Mouse (Mus musculus) right cerebral cortex, adult 18-20 months (tissue): ENCODE data around the gene Atp5d.

Source experiments
- DNase-seq: peaks from one replicate; pipeline ENCODE4 v3.0.0; 2022; ENCODE audit warnings: mixed read lengths

Atp5d gene

DNA sequence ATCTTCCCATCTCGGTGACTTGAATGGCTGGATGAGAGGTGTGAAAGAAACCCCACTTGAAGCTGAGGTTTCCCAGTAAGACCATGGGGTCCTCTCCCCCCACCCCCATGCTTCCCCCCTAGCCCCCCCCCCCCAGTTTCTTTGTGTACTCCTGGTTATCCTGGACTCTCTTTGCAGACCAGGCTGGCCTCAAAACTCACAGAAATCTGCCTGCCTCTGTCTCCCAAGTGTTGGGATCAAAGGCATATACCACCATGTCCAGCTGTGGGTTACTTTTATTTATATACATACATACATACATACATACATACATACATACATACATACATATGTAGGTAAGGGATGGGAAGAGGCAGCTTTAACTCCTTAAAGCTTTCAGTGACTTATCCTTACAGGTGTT lies 30.6 kb downstream of the Atp5d start:
- DNase-seq, result no peak

DNA sequence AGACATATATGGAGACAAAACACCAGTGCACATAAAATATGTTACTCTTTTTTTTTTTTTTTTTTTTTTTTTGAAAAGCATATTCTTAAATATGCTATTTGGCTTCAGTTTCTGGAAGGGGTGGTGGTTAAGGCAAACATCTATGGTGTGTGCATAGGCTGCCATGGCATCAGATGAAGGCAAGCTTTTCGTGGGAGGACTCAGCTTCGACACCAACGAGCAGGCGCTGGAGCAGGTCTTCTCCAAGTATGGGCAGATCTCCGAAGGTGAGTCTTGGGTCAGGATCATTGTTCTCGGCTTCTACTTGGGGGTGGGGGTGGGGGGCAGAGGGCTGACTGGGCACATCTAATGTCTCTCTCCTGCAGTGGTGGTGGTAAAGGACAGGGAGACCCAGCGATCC lies 31.2 kb downstream of the Atp5d start:
- DNase-seq, result no peak

DNA sequence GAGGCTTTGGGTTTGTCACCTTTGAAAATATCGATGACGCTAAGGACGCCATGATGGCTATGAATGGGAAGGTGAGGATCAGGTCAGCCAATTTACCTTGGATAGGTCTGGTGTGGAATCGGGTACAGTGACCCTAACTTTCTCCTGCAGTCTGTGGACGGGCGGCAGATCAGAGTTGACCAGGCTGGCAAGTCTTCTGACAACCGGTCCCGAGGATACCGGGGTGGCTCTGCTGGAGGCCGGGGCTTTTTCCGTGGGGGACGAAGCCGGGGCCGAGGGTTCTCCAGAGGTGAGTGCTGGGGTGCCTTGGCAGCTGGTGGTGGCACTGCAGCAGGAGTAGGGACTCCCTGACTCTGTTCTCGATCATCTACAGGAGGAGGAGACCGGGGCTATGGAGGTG lies 31.6 kb downstream of the Atp5d start:
- DNase-seq, result no peak

DNA sequence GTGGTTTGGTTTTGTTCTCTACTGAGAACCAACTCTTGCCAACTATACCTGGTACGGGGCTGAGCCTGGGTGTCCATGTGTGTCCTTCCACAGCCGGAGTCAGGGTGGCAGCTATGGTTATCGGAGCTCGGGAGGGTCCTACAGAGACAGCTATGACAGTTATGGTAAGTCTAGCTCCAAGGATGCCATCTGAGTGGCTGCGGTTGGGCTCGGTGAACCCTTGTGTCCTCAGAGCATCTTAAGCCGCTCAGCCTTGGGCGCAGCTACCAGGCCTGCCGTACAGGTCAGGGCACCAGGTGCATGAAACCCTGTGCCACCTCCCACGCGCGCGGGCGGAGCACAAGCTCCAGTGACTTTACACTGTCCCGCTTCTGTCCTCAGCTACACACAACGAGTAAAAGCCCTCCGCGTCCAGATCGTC lies 32.2 kb downstream of the Atp5d start:
- DNase-seq, result no peak

DNA sequence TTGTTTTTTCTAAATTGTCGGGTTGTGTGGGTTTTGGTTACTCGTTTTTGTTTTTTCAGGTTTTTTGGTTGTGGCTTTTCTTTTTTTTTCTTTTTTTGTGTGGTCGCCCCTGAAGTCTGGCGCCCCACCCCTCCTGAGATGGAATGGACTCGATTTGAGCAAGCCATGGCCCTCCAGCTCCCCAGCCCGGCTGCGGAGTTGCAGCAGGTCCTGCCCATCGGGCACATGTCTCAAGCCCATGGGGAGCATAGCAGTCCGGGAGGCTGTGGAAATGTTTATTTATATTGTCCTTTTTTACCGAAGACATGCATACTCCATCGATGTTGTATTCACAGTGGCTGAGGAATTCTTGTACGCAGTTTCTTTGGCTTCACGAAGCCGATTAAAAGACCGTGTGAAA lies 32.8 kb downstream of the Atp5d start:
- DNase-seq, result no peak

DNA sequence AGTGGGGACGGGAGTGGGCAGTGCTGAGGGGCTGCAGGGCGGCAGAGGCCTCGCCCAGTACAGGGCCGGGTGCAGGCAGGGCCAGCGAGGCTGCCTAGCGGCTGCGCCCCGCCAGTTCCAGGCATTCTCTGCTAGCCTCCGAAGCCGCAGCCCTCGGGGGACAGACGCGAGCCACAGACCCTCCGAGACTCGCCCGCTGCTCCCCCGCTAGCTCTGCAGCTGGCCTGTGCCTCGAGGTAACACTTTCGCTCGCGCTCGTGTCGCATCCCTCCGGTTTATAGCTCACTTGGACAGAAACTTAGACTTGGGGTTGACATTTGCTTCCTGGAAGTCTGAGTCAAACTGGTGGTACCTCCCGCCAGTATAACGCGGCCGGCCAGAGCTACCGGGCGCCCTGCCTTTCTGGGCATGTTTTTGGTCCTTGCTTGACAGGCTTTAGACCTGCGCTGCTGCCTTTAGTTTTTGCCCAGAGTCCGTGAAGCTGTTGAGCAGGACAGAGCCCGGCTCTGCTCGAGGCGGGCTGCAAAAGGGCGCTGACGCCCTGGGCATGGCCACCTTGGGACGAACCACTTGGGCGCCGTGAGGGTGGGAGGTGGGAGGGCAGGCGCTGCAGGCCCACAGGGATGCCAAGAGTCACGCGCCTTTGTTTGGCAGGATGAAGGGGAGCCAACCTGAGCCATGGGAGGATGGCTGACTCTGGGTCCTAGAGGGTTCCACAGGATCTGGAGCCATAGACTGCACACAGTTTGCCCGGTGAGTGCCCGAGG lies 33.5 kb downstream of the Atp5d start:
- DNase-seq, result no peak

DNA sequence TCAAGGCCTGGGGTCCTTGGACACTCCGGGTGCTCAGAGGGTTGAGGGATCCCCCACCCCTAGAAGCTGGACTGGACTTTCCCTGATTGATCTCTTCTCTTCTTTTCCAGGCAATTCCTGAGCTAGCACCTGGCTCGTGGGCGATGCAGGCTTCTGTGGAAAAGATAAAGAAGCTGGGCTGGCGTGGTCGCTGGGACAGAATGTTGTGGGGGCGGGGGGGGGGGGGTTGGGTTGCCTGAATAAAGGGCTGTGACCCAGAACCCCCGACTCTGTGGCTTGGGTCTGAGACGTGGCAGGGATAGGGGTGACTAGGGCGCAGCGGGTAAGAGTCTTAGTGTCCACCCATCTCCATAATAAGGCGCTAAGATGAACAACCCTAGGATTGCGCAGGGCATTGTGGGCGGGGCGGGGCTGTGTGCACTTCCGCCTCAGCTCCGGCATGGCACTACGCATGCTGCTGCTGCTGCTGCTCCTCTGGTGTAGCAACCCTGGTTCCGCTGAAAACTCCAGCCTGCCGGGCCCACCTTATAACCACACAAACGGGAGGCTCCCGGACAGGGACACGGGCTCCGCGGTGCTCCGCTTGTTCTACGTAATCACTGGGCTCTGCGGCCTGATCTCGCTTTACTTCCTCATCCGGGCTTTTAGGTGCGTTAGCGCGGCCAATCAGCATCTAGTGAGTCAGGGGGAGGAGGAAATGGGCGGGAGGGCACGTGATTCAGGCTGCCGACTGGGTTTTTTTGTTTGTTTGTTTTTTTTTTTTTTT lies 34.3 kb downstream of the Atp5d start, which contains the start of gene 1600002K03Rik:
1600002K03Rik (plus strand) TSS at position 418 of the 766 bp plus-strand sequence.
- peak; percentile 91 for DNase-seq

DNA sequence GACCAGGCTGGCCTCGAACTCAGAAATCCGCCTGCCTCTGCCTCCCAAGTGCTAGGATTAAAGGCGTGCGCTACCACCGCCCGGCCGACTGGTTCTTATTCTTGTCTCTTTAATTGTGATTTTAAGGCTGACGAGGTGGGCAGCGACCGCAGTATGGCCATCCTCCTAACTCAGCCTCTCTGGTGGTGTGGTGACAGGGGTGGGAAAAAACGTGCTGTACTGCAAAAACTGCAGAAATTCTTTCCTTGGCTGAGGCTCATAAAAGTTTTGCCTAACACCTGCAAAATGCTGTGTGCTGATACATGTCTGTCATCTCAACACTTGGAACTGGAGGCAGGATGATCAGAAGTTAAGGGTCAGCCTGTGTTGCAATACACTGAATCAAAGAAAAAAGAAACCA lies 34.9 kb downstream of the Atp5d start:
- no peak for DNase-seq

DNA sequence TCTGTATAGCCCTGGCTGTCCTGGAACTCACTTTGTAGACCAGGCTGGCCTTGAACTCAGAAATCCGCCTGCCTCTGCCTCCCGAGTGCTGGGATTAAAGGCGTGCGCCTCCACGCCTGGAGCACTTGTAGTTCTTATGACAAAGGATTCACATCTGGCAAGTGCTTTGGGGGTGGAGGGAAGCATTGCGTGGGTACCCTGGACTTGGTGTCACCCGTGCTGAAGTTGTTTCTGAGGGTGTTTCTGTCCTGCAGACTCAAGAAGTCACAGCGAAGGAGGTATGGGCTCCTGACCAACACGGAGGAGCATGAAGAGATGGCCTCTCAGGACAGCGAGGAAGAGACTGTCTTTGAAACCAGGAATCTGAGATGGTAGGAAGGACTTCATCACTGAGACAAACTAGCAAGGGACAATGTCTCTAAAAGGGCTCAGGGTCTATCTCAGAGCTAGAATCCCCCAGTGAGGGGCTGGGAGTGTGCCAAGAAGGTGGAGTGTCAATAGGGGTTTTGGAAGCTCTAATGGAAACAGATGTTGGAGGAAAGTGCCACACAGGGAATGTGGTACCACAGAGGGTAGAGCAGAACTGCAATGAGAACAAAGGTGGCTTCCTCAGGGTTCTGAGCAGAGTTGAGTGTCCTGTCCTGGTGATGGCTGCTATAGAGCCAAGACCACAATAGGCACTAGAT lies 35.7 kb downstream of the Atp5d start:
- DNase-seq, result no peak

DNA sequence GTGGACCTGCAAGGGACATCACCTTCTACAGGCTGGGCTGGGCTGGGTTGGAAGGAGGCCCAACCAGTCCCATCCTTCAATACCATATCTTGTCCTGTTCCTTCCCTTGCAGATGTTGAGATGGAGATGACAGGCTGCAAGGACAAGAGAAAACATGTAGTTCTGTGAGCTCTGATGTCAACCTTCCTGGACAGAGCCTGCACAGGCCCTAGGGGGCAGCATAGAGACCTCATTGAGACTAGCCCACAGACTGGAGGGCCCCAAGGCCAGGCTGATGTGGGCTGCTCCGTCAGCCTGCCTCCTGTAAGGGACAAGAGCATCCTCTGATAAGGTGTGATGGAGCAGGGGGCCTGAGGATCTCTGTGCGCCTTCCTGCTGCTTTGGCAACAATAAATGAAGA lies 36.3 kb downstream of the Atp5d start:
- DNase-seq, result no peak

DNA sequence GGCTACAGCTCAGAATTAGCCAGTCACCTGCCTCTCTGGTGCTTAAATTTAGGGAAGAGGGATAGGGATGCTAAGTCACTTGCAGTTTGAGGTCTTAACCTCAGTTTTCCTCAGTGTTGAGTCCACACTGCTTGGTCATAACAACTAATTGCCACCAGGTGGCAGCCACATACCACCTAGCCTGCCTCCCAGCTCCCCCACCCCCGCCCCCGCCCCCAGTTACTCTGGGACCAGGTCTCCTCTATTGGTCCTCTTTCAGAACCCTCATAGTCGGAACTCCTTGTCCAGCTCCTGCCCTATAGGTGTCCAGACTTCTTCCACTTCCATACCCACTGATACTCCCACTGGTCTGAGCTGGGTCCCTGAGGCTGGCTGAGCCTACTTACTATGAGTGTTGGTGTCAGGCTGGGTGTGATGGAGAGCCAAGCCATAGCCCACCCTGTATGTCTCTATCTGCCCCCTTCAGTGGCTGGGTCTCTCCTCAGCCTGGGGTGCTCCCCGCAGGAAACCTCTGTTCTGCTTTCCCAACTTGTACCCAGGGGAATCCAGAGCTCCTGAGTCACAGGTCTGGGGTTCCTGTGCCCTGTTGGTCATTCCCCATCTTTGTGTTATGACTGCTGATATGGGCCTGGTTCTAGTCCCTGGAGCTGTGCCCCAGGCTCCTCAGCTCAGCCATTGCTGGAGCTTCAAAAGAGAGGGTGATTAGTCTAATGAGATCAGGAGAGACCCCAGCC lies 37.3 kb downstream of the Atp5d start:
- peak; percentile 46 for DNase-seq

DNA sequence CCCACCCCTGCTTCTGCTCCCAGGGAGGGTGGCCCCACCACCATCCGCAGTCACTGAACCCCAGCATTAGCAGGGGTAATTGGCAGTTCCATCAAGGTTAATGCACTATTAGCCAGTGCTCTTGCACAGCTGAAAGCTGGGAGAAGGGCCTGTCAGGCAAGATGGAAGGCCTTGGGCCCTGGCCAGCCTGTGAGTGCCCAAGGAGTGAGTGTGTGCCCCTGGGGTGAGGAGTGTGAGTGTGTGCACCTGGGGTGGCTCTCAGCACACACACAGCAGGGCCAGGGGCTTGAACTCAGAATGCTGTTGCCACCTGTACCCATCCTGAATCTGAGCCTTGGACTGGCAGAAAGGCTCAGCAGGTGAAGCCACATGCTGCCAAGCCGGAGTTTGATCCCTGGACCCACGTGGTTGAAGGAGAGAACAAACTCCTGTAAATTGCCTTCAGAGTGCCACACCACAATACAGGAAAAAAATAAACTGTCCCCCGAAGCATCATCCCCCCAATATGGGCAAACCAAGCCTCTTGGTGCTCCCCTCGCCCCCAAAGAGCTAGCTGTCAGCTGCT lies 37.9 kb downstream of the Atp5d start:
- no peak for DNase-seq

DNA sequence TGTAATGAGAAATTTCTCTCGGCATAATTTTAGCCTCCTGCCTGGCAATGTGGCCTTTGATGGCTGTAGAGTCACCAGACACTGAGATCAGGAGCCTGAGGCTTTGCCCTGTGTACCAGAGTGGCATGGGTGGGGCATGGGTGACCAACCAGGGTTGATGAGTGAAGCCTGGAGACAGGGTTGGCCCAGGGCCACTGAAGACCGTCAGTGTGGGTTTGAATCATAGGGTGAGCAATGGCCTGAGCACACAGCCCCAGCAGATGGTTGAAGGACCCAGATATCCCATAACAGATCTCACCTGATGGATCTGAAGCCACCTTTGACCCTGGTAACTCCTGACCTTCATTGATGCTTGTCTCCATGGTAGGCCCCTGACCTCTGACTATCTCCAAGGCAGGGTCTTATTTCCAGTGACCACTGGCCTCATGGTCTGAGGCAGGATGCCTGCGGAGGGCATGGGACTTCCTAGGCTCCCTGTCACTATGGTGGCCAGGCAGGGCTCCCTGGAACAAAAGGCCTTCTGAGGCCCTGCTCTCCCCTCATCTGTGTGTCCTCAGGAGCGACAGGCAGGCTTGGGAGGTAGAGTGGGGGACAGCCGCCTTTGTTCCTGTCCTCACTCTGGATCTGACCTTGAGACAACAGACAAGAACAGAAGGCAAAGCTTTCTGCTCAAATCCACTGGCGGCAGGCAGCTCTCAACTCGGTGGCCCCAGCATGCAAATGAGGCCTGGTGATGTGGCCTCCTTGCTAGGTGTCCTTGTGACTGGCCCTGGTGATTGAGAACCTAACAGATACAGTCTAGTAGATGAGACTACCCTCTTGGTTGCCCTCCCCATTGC lies 39.2 kb downstream of the Atp5d start:
- DNase-seq, result no peak

DNA sequence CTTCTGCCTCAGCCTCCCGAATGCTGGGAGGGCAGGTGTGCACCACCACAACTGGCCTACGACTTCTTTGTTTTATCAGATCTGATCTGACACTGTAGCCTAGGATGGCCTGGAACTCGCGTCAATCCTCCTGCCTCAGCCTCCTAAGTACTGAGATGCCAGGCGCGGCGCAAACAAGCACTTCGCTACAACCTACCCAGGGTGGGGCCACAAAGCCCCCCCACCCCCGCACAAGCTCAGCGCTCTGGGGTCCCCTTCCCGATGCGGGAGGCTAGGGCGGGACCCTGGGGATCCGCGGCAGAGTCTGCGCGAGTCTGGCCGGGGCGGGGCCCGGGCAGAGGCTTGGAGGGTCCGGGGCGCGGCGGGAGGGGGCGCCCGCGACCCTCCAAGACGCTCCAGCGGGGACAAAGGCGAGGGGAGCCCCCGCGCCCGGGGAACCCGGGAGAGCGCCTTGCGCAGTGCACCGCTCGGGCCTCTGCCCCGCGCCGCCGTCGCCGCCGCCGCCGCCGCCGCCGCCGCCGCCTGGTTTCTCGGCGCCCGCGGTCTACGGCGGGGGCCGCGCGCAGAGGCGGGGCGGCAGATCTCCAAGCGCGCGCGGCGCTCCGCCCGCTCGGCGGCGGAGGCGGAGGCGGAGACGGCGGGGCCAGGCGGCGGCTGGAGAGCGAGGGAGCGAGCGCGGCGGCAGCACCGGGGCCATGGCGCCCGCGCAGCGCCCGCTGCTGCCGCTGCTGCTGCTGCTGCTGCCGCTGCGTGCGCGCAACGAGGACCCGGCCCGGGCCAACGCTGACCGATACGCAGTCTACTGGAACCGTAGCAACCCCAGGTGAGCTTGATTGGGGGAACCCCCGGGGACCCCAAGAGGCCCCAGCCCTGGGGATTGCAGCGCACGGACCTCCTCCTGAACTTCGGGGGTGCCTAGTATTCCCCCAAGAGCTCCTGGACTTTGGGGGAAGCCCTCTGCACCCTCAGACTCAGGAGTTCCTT lies 40.9 kb downstream of the Atp5d start, which contains the start of gene Efna2:
Efna2 (plus strand) TSS at position 415 of the 984 bp plus-strand sequence.
- DNase-seq, result peak; percentile 68

DNA sequence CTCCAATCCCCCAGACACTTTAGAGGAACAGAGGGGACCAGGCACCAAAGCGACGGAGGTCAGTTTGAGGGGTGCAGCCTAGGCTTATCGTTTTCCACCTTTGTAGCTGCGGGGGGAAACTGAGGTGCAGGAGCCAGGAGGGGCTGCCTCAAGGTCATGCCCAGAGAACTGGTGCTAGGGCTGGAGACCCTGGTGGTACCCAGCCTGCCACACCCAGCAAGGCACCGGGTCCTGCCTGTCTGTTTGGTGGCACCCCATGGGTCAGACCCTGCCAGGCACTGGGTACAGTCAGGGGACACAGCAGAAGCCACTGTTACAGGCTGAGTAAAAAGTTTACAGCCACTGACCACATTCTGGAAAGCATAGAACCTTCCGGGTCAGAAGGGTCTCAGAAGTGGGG lies 41.9 kb downstream of the Atp5d start:
- no peak for DNase-seq

DNA sequence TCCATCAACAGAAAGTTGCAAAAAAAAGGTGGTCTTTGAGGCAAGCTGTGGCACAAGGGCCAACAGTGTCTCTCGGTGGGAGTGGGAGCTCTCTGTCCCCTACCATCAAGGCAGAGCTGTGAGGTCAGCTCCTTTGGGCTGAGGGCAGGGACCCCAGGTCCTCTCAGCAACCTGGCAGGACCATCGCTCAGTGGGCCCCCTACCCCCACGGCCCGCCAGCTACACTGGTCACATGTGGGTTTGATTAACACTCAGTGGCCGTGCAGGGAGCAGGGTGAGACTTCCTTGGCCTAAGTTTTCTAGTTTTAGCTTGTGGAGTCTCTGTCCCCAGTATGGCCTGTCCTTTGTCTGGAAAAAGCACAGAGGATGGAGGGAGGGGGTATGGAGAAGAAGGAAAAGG lies 42.4 kb downstream of the Atp5d start:
- DNase-seq, result no peak

DNA sequence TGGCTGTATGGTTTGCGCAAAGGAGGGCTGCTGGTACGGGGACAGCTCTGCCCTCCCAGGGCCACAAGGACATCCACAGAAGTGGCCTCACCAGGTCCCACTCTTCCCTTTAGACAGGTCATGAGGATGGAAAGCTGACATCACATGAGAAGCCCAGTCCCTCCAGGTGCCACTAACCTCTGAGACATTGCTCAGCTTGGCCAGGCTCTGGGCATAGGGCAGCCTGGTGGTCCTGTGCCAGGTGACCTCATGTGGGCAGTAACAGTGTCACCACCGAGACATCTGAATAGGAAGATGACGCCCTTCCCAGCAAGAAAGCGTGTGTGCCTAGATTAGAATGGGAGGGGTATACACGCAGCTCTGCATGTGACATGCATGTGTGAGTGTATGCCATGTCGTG lies 44.1 kb downstream of the Atp5d start:
- DNase-seq, result no peak

DNA sequence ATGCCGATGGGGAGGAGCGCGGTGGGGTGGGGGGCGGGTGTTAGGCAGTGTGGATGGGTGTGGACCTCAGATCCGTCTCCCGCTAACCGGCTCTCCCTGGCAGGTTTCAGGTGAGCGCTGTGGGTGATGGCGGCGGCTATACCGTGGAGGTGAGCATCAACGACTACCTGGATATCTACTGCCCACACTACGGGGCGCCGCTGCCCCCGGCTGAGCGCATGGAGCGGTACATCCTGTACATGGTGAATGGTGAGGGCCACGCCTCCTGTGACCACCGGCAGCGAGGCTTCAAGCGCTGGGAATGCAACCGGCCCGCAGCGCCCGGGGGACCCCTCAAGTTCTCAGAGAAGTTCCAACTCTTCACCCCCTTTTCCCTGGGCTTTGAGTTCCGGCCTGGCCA lies 48.2 kb downstream of the Atp5d start:
- DNase-seq, result no peak

DNA sequence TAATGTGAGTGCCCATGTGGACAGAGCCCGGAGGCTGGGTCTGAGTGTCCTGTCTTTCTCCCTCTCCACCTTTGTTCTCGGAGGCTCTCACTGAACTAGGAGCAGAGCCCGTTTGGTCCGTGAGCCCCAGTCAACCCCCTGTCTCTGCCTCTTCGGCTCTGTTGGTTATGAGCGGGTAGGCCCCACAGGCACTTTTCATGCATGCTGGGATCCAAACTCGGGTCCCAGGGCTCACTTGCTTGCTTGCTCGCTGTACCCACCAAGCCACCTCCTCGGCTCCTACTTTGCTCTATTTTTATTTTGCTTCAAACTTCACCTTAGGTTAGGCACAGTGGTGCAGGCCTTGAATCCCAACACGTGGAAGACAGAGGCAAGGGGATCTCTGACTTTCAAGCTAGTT lies 49.3 kb downstream of the Atp5d start:
- no peak for DNase-seq

DNA sequence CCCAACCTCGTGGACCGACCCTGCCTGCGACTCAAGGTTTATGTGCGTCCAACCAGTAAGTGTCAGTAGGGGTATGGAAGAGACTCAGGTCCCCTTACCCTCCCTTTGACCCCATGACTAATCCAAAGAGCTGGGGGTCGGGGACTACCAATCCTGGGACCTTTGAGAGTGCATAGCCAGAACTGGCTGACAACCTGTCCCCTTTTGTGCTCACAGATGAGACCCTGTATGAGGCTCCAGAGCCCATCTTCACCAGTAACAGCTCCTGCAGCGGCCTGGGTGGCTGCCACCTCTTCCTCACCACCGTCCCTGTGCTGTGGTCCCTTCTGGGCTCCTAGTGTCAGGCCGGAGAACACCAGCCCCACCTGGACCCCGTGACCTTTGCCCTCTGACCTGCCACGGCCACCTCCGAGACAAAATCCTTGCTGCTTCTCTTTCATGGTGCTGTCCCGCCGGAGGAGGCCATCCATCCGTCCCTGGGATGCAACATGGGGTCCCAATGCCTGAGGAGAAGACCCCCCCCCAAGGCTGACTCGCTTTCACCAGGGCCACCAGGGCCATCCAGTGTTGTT lies 50.1 kb downstream of the Atp5d start:
- no peak for DNase-seq
